Mouse (Mus musculus): ENCODE results near the gene Wap. TPM values are rescaled to one million over a fixed set of nuclear protein-coding genes. Genes with fewer than 3 reads are reported as not detected.

The Wap gene
- total and polyA plus RNA-seq, 3 experiments: not detected

GRCm38 (mm10) chr11:6593406-6593805 is 45.0 kb downstream of the Wap start:
- H3K9ac ChIP-seq (ENCODE audit: low read depth, low read length): no peak overlapping the region
- no peaks in the 10 kb centered on the region for H3K27me3 ChIP-seq (ENCODE audit: control insufficient read depth, insufficient read depth, low read length)
- H3K4me3 ChIP-seq: no peak overlapping the region
- H3K27ac ChIP-seq: no peak overlapping the region
- H3K4me1 ChIP-seq (ENCODE audit: control insufficient read depth, insufficient read depth, low read length): no peaks in the 10 kb centered on the region
- no peak for DNase-seq
- intact Hi-C loops (cut with DNase I): no loop called here
- TF ChIP-seq EP300 (IDR thresholded peaks at IDR 0.05; ENCODE audit: insufficient read depth, low read depth, low read length) (no peak), POLR2A (IDR thresholded peaks at IDR 0.05; ENCODE audit: insufficient read depth, low read depth, low read length) (no peak), CTCF (IDR thresholded peaks at IDR 0.05) (no peak)
- no peaks in the 10 kb centered on the region for H3K36me3 ChIP-seq (ENCODE audit: control insufficient read depth, insufficient read depth, low read length)
- 88% methylated on average over 11 of the region's 11 CpGs for WGBS
- no peaks in the 10 kb centered on the region for H3K79me2 ChIP-seq (replicated peaks; ENCODE audit: control insufficient read depth, insufficient read depth, low read length)

GRCm38 (mm10) chr11:6590933-6591675 is 47.3 kb downstream of the Wap start:
- Histone ChIP-seq H3K9ac (ENCODE audit: low read depth, low read length) (no peak overlapping the region), H3K36me3 (ENCODE audit: control insufficient read depth, insufficient read depth, low read length) (peaks cover 4% of the 10 kb centered on the region; the same call in 1 of the 2 replicates), H3K27me3 (ENCODE audit: control insufficient read depth, insufficient read depth, low read length) (no peaks in the 10 kb centered on the region), H3K4me1 (ENCODE audit: control insufficient read depth, insufficient read depth, low read length) (peaks cover 3% of the 10 kb centered on the region; the same call in 1 of the 2 replicates), H3K4me3 (no peak overlapping the region), H3K27ac (no peak overlapping the region), H3K79me2 (replicated peaks; ENCODE audit: control insufficient read depth, insufficient read depth, low read length) (no peaks in the 10 kb centered on the region)
- WGBS: 85% methylated on average over 10 of the region's 10 CpGs
- no peak for DNase-seq
- TF ChIP-seq POLR2A (IDR thresholded peaks at IDR 0.05; ENCODE audit: insufficient read depth, low read depth, low read length) (no peak), CTCF (IDR thresholded peaks at IDR 0.05) (no peak), EP300 (IDR thresholded peaks at IDR 0.05; ENCODE audit: insufficient read depth, low read depth, low read length) (no peak)
- intact Hi-C loops (cut with DNase I): no loop called here

- no peak overlapping the region for H3K27ac ChIP-seq
- intact Hi-C loops (cut with DNase I): loop anchor here (5.0 kb wide), 1 partner anchor 43 kb away; the partner anchor contains the start of gene Ccm2
- peaks cover 4% of the 10 kb centered on the region; the same call in 1 of the 2 replicates for H3K36me3 ChIP-seq (ENCODE audit: control insufficient read depth, insufficient read depth, low read length)
- TF ChIP-seq POLR2A (IDR thresholded peaks at IDR 0.05; ENCODE audit: insufficient read depth, low read depth, low read length) (no peak), EP300 (IDR thresholded peaks at IDR 0.05; ENCODE audit: insufficient read depth, low read depth, low read length) (no peak), CTCF (IDR thresholded peaks at IDR 0.05) (no peak)
- no peak for DNase-seq
- no peaks in the 10 kb centered on the region for H3K27me3 ChIP-seq (ENCODE audit: control insufficient read depth, insufficient read depth, low read length)
- WGBS: 88% methylated on average over 7 of the region's 7 CpGs
- no peak overlapping the region for H3K9ac ChIP-seq (ENCODE audit: low read depth, low read length)
- peaks cover 6% of the 10 kb centered on the region for H3K4me1 ChIP-seq (ENCODE audit: control insufficient read depth, insufficient read depth, low read length)
- H3K4me3 ChIP-seq: no peak overlapping the region
- H3K79me2 ChIP-seq (replicated peaks; ENCODE audit: control insufficient read depth, insufficient read depth, low read length): no peaks in the 10 kb centered on the region
Observed at GRCm38 (mm10) chr11:6589838-6590237, 48.6 kb downstream of the Wap start.

GRCm38 (mm10) chr11:6588295-6588694 is 50.1 kb downstream of the Wap start:
- TF ChIP-seq CTCF (IDR thresholded peaks at IDR 0.05) (no peak), POLR2A (IDR thresholded peaks at IDR 0.05; ENCODE audit: insufficient read depth, low read depth, low read length) (no peak), EP300 (IDR thresholded peaks at IDR 0.05; ENCODE audit: insufficient read depth, low read depth, low read length) (no peak)
- Histone ChIP-seq H3K36me3 (ENCODE audit: control insufficient read depth, insufficient read depth, low read length) (peaks cover 4% of the 10 kb centered on the region; the same call in 1 of the 2 replicates), H3K79me2 (replicated peaks; ENCODE audit: control insufficient read depth, insufficient read depth, low read length) (no peaks in the 10 kb centered on the region), H3K27me3 (ENCODE audit: control insufficient read depth, insufficient read depth, low read length) (no peaks in the 10 kb centered on the region), H3K4me3 (no peak overlapping the region), H3K27ac (no peak overlapping the region), H3K9ac (ENCODE audit: low read depth, low read length) (no peak overlapping the region), H3K4me1 (ENCODE audit: control insufficient read depth, insufficient read depth, low read length) (peaks cover 6% of the 10 kb centered on the region)
- whole genome bisulfite sequencing: 89% methylated on average over 7 of the region's 7 CpGs
- intact Hi-C loops (cut with DNase I): loop anchor here (5.0 kb wide), 1 partner anchor 41 kb away; the partner anchor contains the start of gene Ccm2
- DNase-seq: no peak

- Histone ChIP-seq H3K4me1 (ENCODE audit: control insufficient read depth, insufficient read depth, low read length) (peaks cover 6% of the 10 kb centered on the region), H3K4me3 (no peak overlapping the region), H3K27me3 (ENCODE audit: control insufficient read depth, insufficient read depth, low read length) (no peaks in the 10 kb centered on the region), H3K9ac (ENCODE audit: low read depth, low read length) (no peak overlapping the region), H3K36me3 (ENCODE audit: control insufficient read depth, insufficient read depth, low read length) (peaks cover 4% of the 10 kb centered on the region; the same call in 1 of the 2 replicates), H3K27ac (no peak overlapping the region; the same call in 1 of the 2 replicates), H3K79me2 (replicated peaks; ENCODE audit: control insufficient read depth, insufficient read depth, low read length) (no peaks in the 10 kb centered on the region)
- DNase-seq: no peak
- WGBS: 74% methylated on average over 7 of the region's 7 CpGs
- intact Hi-C loops (cut with DNase I): loop anchor here (5.0 kb wide), 1 partner anchor 40 kb away; the partner anchor contains the start of gene Ccm2
- TF ChIP-seq POLR2A (IDR thresholded peaks at IDR 0.05; ENCODE audit: insufficient read depth, low read depth, low read length) (no peak), EP300 (IDR thresholded peaks at IDR 0.05; ENCODE audit: insufficient read depth, low read depth, low read length) (no peak), CTCF (IDR thresholded peaks at IDR 0.05) (no peak)
Observed at GRCm38 (mm10) chr11:6587249-6587940, 51.0 kb downstream of the Wap start.

Measured in heart, adult 2 months (tissue).